Mouse (Mus musculus) CH12F3 (cell line): ENCODE results near the gene Gm10392.

Experiments used
- in situ Hi-C: fragments of 300-500 bp; cut with MboI; formaldehyde crosslinking; loops from 2 replicates; pipeline ENCODE4 v1.14.3; 2020; ENCODE audit warnings: low sequenced_read_pairs

Gm10392 gene

GRCm38 (mm10) chr11:77492911-77493332 lies 26.1 kb downstream of the Gm10392 start:
- in situ Hi-C loops = no loop called here

- in situ Hi-C loops = no loop called here
These were observed 26.6 kb downstream of the Gm10392 start for GRCm38 (mm10) chr11:77492311-77492871.

- in situ Hi-C loops = no loop called here
These were observed 27.3 kb downstream of the Gm10392 start for GRCm38 (mm10) chr11:77491502-77492291.

- in situ Hi-C loops = no loop called here
These were observed 27.9 kb downstream of the Gm10392 start for GRCm38 (mm10) chr11:77491123-77491501.

GRCm38 (mm10) chr11:77490451-77490850 lies 28.5 kb downstream of the Gm10392 start:
- in situ Hi-C loops = no loop called here

- in situ Hi-C loops = no loop called here
These were observed 29.3 kb downstream of the Gm10392 start, which contains the start of gene Ankrd13b for GRCm38 (mm10) chr11:77489591-77490235. Gene Ankrd13b, minus strand, starts transcription at chr11:77489678.

- in situ Hi-C loops = no loop called here
These were observed 30.0 kb downstream of the Gm10392 start for GRCm38 (mm10) chr11:77488771-77489581.

- in situ Hi-C loops = no loop called here
These were observed 32.2 kb downstream of the Gm10392 start for GRCm38 (mm10) chr11:77486798-77487197.

- in situ Hi-C loops = no loop called here
These were observed 33.8 kb downstream of the Gm10392 start for GRCm38 (mm10) chr11:77485229-77485628.

- in situ Hi-C loops = no loop called here
These were observed 35.3 kb downstream of the Gm10392 start for GRCm38 (mm10) chr11:77483510-77484255.

GRCm38 (mm10) chr11:77483043-77483442 lies 36.0 kb downstream of the Gm10392 start:
- in situ Hi-C loops = no loop called here

GRCm38 (mm10) chr11:77476895-77477294 lies 42.1 kb downstream of the Gm10392 start:
- in situ Hi-C loops = no loop called here

GRCm38 (mm10) chr11:77476216-77476615 lies 42.8 kb downstream of the Gm10392 start:
- in situ Hi-C loops = no loop called here

GRCm38 (mm10) chr11:77472775-77473174 lies 46.2 kb downstream of the Gm10392 start:
- in situ Hi-C loops = no loop called here

- in situ Hi-C loops = no loop called here
These were observed 47.6 kb downstream of the Gm10392 start for GRCm38 (mm10) chr11:77471407-77471806.

- in situ Hi-C loops = no loop called here
These were observed 50.6 kb downstream of the Gm10392 start for GRCm38 (mm10) chr11:77468397-77468796.

GRCm38 (mm10) chr11:77467784-77468183 lies 51.2 kb downstream of the Gm10392 start:
- in situ Hi-C loops = no loop called here

- in situ Hi-C loops = no loop called here
These were observed 51.8 kb downstream of the Gm10392 start for GRCm38 (mm10) chr11:77467157-77467556.
